In the genomic region with DNA sequence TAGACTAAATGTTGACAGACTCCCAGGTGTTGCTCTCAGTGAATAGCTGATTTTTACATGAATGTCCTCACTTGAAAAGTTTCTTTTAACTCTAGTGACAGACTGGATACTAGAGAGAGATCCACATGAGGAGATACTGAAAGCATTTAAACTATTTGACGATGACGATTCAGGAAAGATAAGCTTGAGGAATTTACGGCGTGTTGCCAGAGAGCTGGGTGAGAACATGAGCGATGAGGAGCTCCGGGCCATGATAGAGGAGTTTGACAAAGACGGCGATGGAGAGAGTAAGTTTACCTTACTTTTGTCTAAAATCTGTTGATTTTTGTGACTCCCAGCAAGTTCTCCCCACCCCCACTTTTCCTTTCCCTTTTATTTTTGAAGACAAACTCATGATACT, we compare ENCODE assay signal across 23 mouse cellular contexts. TPM values are rescaled to one million over a fixed set of nuclear protein-coding genes. Genes with fewer than 3 reads are reported as not detected.
DNase-seq lines count a peak whose midpoint lies in the region; ATAC-seq and TF ChIP-seq lines count a peak whose summit lies in the region.
"Had no signal": no experiment of that assay in that cellular context is flagged by ENCODE, and none has a peak within 500 bp of the region (broad histone marks: within the 10 kb centered on the region; RNA-seq: fewer than 3 reads in every experiment).

No protein-coding gene starts in this region.

- H3K4me2 ChIP-seq in lung, postnatal 0 days (replicated peaks; ENCODE audit: low read depth, low read length): no peak overlapping the region
- H3K4me2 ChIP-seq: embryonic facial prominence, embryonic 12.5 days; forebrain, embryonic 13.5 days; heart, embryonic 11.5 days; heart, embryonic 15.5 days; hindbrain, embryonic 13.5 days had no signal

- H3K9ac ChIP-seq in lung, postnatal 0 days (replicated peaks; ENCODE audit: low read depth): no peak overlapping the region
- H3K9ac ChIP-seq: embryonic facial prominence, embryonic 12.5 days; forebrain, embryonic 13.5 days; forebrain, postnatal 0 days; heart, embryonic 15.5 days; hindbrain, embryonic 13.5 days had no signal

- TF ChIP-seq EP300 in lung, postnatal 0 days (IDR thresholded peaks at IDR 0.05): no peak

- no peak for ATAC-seq in lung, postnatal 0 days
- ATAC-seq: activated CD4-positive, CD25-positive, alpha-beta regulatory T cell, adult 4 months; forebrain, embryonic 13.5 days; forebrain, postnatal 0 days; hindbrain, postnatal 0 days; Patski had no signal

- H3K36me3 ChIP-seq in kidney, adult 2 months (ENCODE audit: control insufficient read depth, insufficient read depth, low read length): peaks cover 4% of the 10 kb centered on the region; the same call in 1 of the 2 replicates
- peaks cover 11% of the 10 kb centered on the region; the same call in 1 of the 2 replicates for H3K36me3 ChIP-seq in lung, postnatal 0 days (ENCODE audit: insufficient read depth, low read length)

- no peaks in the 10 kb centered on the region for H3K9me3 ChIP-seq in lung, postnatal 0 days (ENCODE audit: low read length)
- H3K9me3 ChIP-seq: embryonic facial prominence, embryonic 12.5 days; forebrain, embryonic 13.5 days; heart, embryonic 15.5 days; hindbrain, embryonic 13.5 days had no signal

- DNase-seq in kidney, adult 2 months: peak; percentile 32
- no peak for DNase-seq in kidney, adult 11 months
- peak; percentile 6 for DNase-seq in lung, postnatal 25 days (ENCODE audit: low spot score)
- DNase-seq in lung, postnatal 0 days (ENCODE audit: low spot score): no peak
- peak; percentile 53 for DNase-seq in adrenal gland, adult 2 months
- peak; percentile 26 for DNase-seq in adrenal gland, postnatal 25 days
- DNase-seq in retina, postnatal 1 day: no peak
- no peak for DNase-seq in spleen, postnatal 36 days (ENCODE audit: low spot score in 2 of 2)
- DNase-seq: cerebellum, adult 11-12 months; cerebellum, adult 9-10 months; cerebellum, postnatal 25 days; forebrain, postnatal 0 days; gastrocnemius, postnatal 14 days; heart, adult 2 months; heart, postnatal 14 days had no signal

- H3K27ac ChIP-seq in kidney, adult 2 months (ENCODE audit: insufficient read depth, low read depth, low read length): no peak overlapping the region
- no peak overlapping the region for H3K27ac ChIP-seq in lung, postnatal 0 days (ENCODE audit: low read length)
- H3K27ac ChIP-seq: embryonic facial prominence, embryonic 12.5 days; forebrain, embryonic 13.5 days; heart, adult 2 months; heart, embryonic 15.5 days; hindbrain, embryonic 13.5 days; hindbrain, postnatal 0 days had no signal

- TF ChIP-seq POLR2A in kidney, adult 2 months (IDR thresholded peaks at IDR 0.05; ENCODE audit: low read depth, low read length): no peak

- no peaks in the 10 kb centered on the region for H3K27me3 ChIP-seq in kidney, adult 2 months (replicated peaks; ENCODE audit: control insufficient read depth, insufficient read depth, low read length)
- H3K27me3 ChIP-seq in lung, postnatal 0 days (replicated peaks; ENCODE audit: insufficient read depth, low read length): no peaks in the 10 kb centered on the region
- H3K27me3 ChIP-seq: embryonic facial prominence, embryonic 12.5 days; forebrain, embryonic 13.5 days; heart, embryonic 15.5 days; hindbrain, embryonic 13.5 days; Patski had no signal

- no peak overlapping the region for H3K4me3 ChIP-seq in kidney, adult 2 months (ENCODE audit: insufficient read depth, low read depth, low read length)
- no peak overlapping the region for H3K4me3 ChIP-seq in lung, postnatal 0 days (ENCODE audit: low read depth, low read length)
- H3K4me3 ChIP-seq: embryonic facial prominence, embryonic 12.5 days; forebrain, embryonic 13.5 days; heart, adult 2 months; heart, embryonic 15.5 days; hindbrain, embryonic 13.5 days had no signal

- WGBS in kidney, adult 2 months: 73% methylated on average over 8 of the region's 8 CpGs
- 24% methylated on average over 8 of the region's 8 CpGs for WGBS in lung, postnatal 0 days

- H3K4me1 ChIP-seq in kidney, adult 2 months (ENCODE audit: control insufficient read depth, insufficient read depth, low read length): no peaks in the 10 kb centered on the region; the same call in 1 of the 2 replicates
- H3K4me1 ChIP-seq in lung, postnatal 0 days (ENCODE audit: insufficient read depth, low read depth, low read length): no peaks in the 10 kb centered on the region
- H3K4me1 ChIP-seq: embryonic facial prominence, embryonic 12.5 days; forebrain, embryonic 13.5 days; hindbrain, embryonic 13.5 days had no signal

- no peak for TF ChIP-seq CTCF in kidney, adult 2 months (conservative IDR thresholded peaks at IDR 0.05; ENCODE audit: insufficient read depth, insufficient read length, low read depth, low read length)
- no peak for TF ChIP-seq CTCF in lung, postnatal 0 days (IDR thresholded peaks at IDR 0.05)

RNA-seq across cellular contexts. Expression of a gene that starts 9.0 kb away (rescaled TPM):
- polyA plus RNA-seq in kidney, adult 2 months (2012; rRNA removed): 3.5 and 8.1 TPM in 2 replicates
- polyA plus RNA-seq in lung, postnatal 0 days (2015; fragmentation: Nextera tagmentation; extraction: Ambion mirVana): 184 and 185 TPM in 2 replicates
- 100 to 1,000 TPM; 116 to 135 TPM for total RNA-seq in adrenal gland, adult 2 months (2021)
- polyA plus RNA-seq in adrenal gland, adult 2 months (2012; rRNA removed): 0.48 and 0.77 TPM in 2 replicates
- total RNA-seq in adrenal gland, postnatal 25 days (2021): 124 and 137 TPM in 2 replicates

Comparison
In these comparisons a context has a peak if more than half of its experiments do, and no peak if none do; other contexts are left out.
1. DNase-seq: peak in kidney, adult 2 months (single experiment), lung, postnatal 25 days (single experiment), adrenal gland, adult 2 months (single experiment) and adrenal gland, postnatal 25 days (single experiment); none in kidney, adult 11 months (single experiment), lung, postnatal 0 days (single experiment), retina, postnatal 1 day (single experiment) and spleen, postnatal 36 days (0 of 2).
2. RNA of a gene that starts 9.0 kb away (polyA plus RNA-seq): 184 to 185 TPM in lung, postnatal 0 days; 3.5 to 8.1 TPM in kidney, adult 2 months and 0.48 to 0.77 TPM in adrenal gland, adult 2 months; every median in the first group is over 10 times any median in the second.